Mouse (Mus musculus): Measurements from ENCODE around the gene Stap2. TPM values are rescaled to one million over a fixed set of nuclear protein-coding genes. Genes with fewer than 3 reads are reported as not detected.
A peak's percentile ranks its signal among the peaks of the same experiment; 100 is the strongest.

Gene Stap2
- total and polyA plus RNA-seq, 2 experiments from 2014 or later: 4.6 to 5.4 TPM

GRCm38 (mm10) chr17:56016382-56016781 is 11.0 kb upstream of the Stap2 start:
- TF ChIP-seq CTCF (IDR thresholded peaks at IDR 0.05; ENCODE audit: low read depth): no peak
- Histone ChIP-seq H3K36me3 (ENCODE audit: insufficient read depth, low read length) (peaks cover 59% of the 10 kb centered on the region), H3K4me3 (ENCODE audit: low read length) (no peak overlapping the region), H3K27me3 (ENCODE audit: insufficient read depth, low read length) (no peaks in the 10 kb centered on the region), H3K27ac (no peak overlapping the region), H3K9ac (replicated peaks; ENCODE audit: low read length) (no peak overlapping the region), H3K4me1 (ENCODE audit: insufficient read depth, low read length) (no peaks in the 10 kb centered on the region; the same call in 1 of the 2 replicates), H3K4me2 (ENCODE audit: low read depth, low read length) (no peak overlapping the region), H3K9me3 (ENCODE audit: low read length) (no peaks in the 10 kb centered on the region)
- DNase-seq (ENCODE audit: low spot score): no peak
- WGBS: 88% methylated on average over 8 of the region's 8 CpGs
- no peak for ATAC-seq

DNA sequence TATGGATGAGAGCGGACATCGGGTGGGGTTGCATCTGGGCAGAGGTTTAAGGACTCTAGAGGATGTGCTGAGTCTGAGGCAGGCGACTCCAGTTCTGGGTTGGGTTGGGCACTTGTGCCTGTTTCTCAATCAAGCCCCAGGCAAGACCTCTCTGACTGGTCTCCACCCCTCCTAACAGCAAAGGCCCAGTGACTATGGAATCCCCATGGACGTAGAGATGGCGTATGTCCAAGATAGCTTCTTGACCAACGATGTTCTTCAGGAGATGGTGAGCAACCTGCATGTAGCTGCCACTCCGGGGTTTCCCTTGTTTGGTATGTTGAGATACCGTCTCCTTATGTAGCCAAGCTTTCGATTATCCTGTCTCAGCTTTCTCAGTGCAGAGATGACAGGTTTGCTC is 9.9 kb upstream of the Stap2 start:
- Histone ChIP-seq H3K4me2 (ENCODE audit: low read depth, low read length) (no peak overlapping the region), H3K27ac (no peak overlapping the region), H3K27me3 (ENCODE audit: insufficient read depth, low read length) (no peaks in the 10 kb centered on the region), H3K36me3 (ENCODE audit: insufficient read depth, low read length) (peaks cover 62% of the 10 kb centered on the region), H3K9ac (replicated peaks; ENCODE audit: low read length) (no peak overlapping the region), H3K9me3 (ENCODE audit: low read length) (no peaks in the 10 kb centered on the region), H3K4me1 (ENCODE audit: insufficient read depth, low read length) (peaks cover 8% of the 10 kb centered on the region), H3K4me3 (ENCODE audit: low read length) (no peak overlapping the region)
- 92% methylated on average over 9 of the region's 9 CpGs for WGBS
- ATAC-seq (no peak), DNase-seq (ENCODE audit: low spot score) (no peak)
- no peak for TF ChIP-seq CTCF (IDR thresholded peaks at IDR 0.05; ENCODE audit: low read depth)

DNA sequence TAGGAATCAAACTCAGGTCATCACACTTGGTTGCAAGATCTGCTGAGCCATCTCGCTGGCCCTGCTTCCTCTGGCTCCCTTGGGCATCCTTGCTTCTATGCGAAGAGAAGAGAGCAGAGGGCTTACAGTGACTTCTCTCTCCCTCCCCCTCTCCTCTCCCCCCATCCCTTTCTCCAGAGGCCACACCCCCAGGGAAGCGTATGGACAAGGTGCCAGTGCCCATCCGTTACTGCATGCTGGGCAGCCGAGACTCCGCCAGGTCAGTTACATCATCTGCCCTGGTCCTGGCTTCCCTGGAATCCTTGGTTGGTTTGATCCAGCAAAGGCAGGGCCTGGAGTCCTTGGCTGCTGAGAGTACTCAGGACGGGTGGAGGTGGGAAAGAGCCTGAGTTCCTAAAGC is 6.1 kb upstream of the Stap2 start:
- WGBS: 74% methylated on average over 7 of the region's 7 CpGs
- H3K27ac ChIP-seq: no peak overlapping the region
- DNase-seq (ENCODE audit: low spot score): no peak
- peaks cover 14% of the 10 kb centered on the region for H3K4me1 ChIP-seq (ENCODE audit: insufficient read depth, low read length)
- no peak for TF ChIP-seq CTCF (IDR thresholded peaks at IDR 0.05; ENCODE audit: low read depth)
- no peak overlapping the region for H3K9ac ChIP-seq (replicated peaks; ENCODE audit: low read length)
- no peaks in the 10 kb centered on the region for H3K27me3 ChIP-seq (ENCODE audit: insufficient read depth, low read length)
- peaks cover 34% of the 10 kb centered on the region for H3K36me3 ChIP-seq (ENCODE audit: insufficient read depth, low read length)
- no peaks in the 10 kb centered on the region for H3K9me3 ChIP-seq (ENCODE audit: low read length)
- no peak overlapping the region for H3K4me2 ChIP-seq (ENCODE audit: low read depth, low read length)
- no peak overlapping the region for H3K4me3 ChIP-seq (ENCODE audit: low read length)
- ATAC-seq: no peak

- DNase-seq (ENCODE audit: low spot score) (peak; percentile 64), ATAC-seq (no peak)
- Histone ChIP-seq H3K9ac (replicated peaks; ENCODE audit: low read length) (peak overlapping the region; percentile 79; the same call in 1 of the 2 replicates), H3K36me3 (ENCODE audit: insufficient read depth, low read length) (peaks cover 26% of the 10 kb centered on the region), H3K4me2 (ENCODE audit: low read depth, low read length) (peak overlapping the region; percentile 99), H3K9me3 (ENCODE audit: low read length) (no peaks in the 10 kb centered on the region), H3K27ac (no peak overlapping the region; the same call in 1 of the 2 replicates), H3K27me3 (ENCODE audit: insufficient read depth, low read length) (no peaks in the 10 kb centered on the region), H3K4me1 (ENCODE audit: insufficient read depth, low read length) (peaks cover 14% of the 10 kb centered on the region), H3K4me3 (ENCODE audit: low read length) (0 out of 2 replicates have a peak overlapping the region, but pooled peaks have one; percentile 6)
- 9% methylated on average over 9 of the region's 9 CpGs for WGBS
- TF ChIP-seq CTCF (IDR thresholded peaks at IDR 0.05; ENCODE audit: low read depth): peak; percentile 95
Observed at GRCm38 (mm10) chr17:56010681-56011080, 5.3 kb upstream of the Stap2 start.

GRCm38 (mm10) chr17:56010255-56010654 is 4.9 kb upstream of the Stap2 start:
- ATAC-seq: no peak
- no peak for DNase-seq (ENCODE audit: low spot score)
- H3K4me2 ChIP-seq (ENCODE audit: low read depth, low read length): peak overlapping the region; percentile 99
- H3K27ac ChIP-seq: 0 out of 2 replicates have a peak overlapping the region, but pooled peaks have one; percentile 92
- peaks cover 22% of the 10 kb centered on the region for H3K36me3 ChIP-seq (ENCODE audit: insufficient read depth, low read length)
- H3K9me3 ChIP-seq (ENCODE audit: low read length): no peaks in the 10 kb centered on the region
- H3K9ac ChIP-seq (replicated peaks; ENCODE audit: low read length): peak overlapping the region; percentile 79; the same call in 1 of the 2 replicates
- no peak for TF ChIP-seq CTCF (IDR thresholded peaks at IDR 0.05; ENCODE audit: low read depth)
- 64% methylated on average over 14 of the region's 14 CpGs for WGBS
- H3K4me1 ChIP-seq (ENCODE audit: insufficient read depth, low read length): peaks cover 14% of the 10 kb centered on the region
- peak overlapping the region; percentile 81 for H3K4me3 ChIP-seq (ENCODE audit: low read length)
- no peaks in the 10 kb centered on the region for H3K27me3 ChIP-seq (ENCODE audit: insufficient read depth, low read length)

GRCm38 (mm10) chr17:56009962-56010240 is 4.5 kb upstream of the Stap2 start:
- Histone ChIP-seq H3K36me3 (ENCODE audit: insufficient read depth, low read length) (peaks cover 19% of the 10 kb centered on the region; the same call in 1 of the 2 replicates), H3K4me3 (ENCODE audit: low read length) (peak overlapping the region; percentile 81), H3K4me2 (ENCODE audit: low read depth, low read length) (peak overlapping the region; percentile 99), H3K27ac (peak overlapping the region; percentile 92), H3K4me1 (ENCODE audit: insufficient read depth, low read length) (peaks cover 14% of the 10 kb centered on the region), H3K9me3 (ENCODE audit: low read length) (no peaks in the 10 kb centered on the region), H3K27me3 (ENCODE audit: insufficient read depth, low read length) (no peaks in the 10 kb centered on the region), H3K9ac (replicated peaks; ENCODE audit: low read length) (peak overlapping the region; percentile 79)
- no peak for DNase-seq (ENCODE audit: low spot score)
- 32% methylated on average over 2 of the region's 2 CpGs for WGBS
- TF ChIP-seq CTCF (IDR thresholded peaks at IDR 0.05; ENCODE audit: low read depth): no peak
- ATAC-seq: no peak

DNA sequence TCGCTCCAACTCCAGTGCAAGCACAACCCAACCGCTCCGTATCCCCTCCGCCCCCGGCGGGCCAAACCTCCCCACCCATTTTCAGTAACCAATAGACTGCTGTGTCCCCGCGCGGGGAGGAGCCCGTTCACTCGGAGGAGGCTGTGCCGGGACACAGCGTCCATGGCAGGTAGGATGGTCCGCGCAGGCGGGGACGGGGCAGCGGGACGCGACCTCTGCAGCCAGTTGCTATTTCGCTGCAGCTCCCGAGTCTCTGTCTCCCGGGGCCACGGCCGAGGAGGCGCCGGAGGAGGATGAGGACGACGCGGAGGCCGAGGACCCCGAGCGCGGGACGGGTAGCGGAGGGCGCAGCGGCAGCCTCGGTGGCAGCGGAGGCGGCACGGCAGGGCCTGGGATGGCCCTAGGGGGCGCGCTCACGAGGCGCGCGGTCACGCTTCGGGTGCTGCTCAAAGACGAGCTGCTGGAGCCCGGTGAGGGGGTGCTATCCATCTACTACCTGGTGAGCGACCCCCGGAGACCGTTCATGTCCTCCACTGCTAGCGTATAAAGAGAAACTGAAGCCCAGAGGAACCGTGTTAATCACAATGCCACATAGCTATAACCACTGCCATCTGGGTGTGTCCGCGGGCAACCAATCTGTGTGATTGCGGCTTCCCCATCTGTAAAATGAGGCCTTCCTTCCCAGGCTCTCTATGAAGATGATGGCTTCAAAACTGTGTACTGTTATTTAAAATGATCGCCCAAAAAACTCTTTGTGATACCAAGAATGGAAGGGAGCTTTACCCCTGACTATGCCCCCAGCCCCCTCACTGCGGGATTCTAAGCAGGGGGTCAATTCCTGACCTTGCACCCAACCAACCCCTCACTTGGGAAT is 3.9 kb upstream of the Stap2 start:
- Histone ChIP-seq H3K27me3 (ENCODE audit: insufficient read depth, low read length) (no peaks in the 10 kb centered on the region), H3K4me3 (ENCODE audit: low read length) (peak overlapping the region; percentile 81), H3K4me2 (ENCODE audit: low read depth, low read length) (peak overlapping the region; percentile 99), H3K36me3 (ENCODE audit: insufficient read depth, low read length) (peaks cover 16% of the 10 kb centered on the region; the same call in 1 of the 2 replicates), H3K4me1 (ENCODE audit: insufficient read depth, low read length) (peaks cover 14% of the 10 kb centered on the region), H3K27ac (peak overlapping the region; percentile 92), H3K9me3 (ENCODE audit: low read length) (no peaks in the 10 kb centered on the region), H3K9ac (replicated peaks; ENCODE audit: low read length) (peak overlapping the region; percentile 79)
- peak; percentile 25; the same call in 1 of the 2 replicates for TF ChIP-seq CTCF (IDR thresholded peaks at IDR 0.05; ENCODE audit: low read depth)
- ATAC-seq (peak; percentile 84), DNase-seq (ENCODE audit: low spot score) (peak; percentile 94)
- 1% methylated on average over 56 of the region's 62 CpGs for WGBS
